Mouse (Mus musculus) hindbrain, embryonic 13.5 days (tissue): ENCODE data around the gene Aldh16a1. TPM values are rescaled to one million over a fixed set of nuclear protein-coding genes. Genes with fewer than 3 reads are reported as not detected.
"Not testable (repeated sequence)": the region's sequence is repeated elsewhere in the genome, so short reads cannot be mapped to it uniquely, and the experiment has no call there.

ENCODE experiments used
- ATAC-seq: fragments of 200-750 bp; cut with Nextera tagmentation; 2 replicates; pipeline ENCODE4 v1.8.0; 2017; ENCODE audit warnings: moderate TSS enrichment; ENCODE audit not compliant: low FRiP score
- H3K27ac ChIP-seq: fragments of 300-500 bp; sonication (generic); 2 replicates; pipeline ENCODE4 v1.5.1; 2015; ENCODE audit warnings: inconsistent platforms, mild to moderate bottlenecking, moderate library complexity
- H3K27me3 ChIP-seq: fragments of 300-500 bp; sonication (generic); 2 replicates; pipeline ENCODE4 v1.6.1; 2015; ENCODE audit warnings: mild to moderate bottlenecking, inconsistent platforms
- H3K36me3 ChIP-seq: fragments of 300-500 bp; sonication (generic); 2 replicates; pipeline ENCODE4 v1.6.1; 2015; ENCODE audit warnings: mild to moderate bottlenecking, inconsistent platforms
- H3K4me1 ChIP-seq: fragments of 300-500 bp; sonication (generic); replicated peaks from 2 replicates; pipeline ENCODE4 v1.6.1; 2015; ENCODE audit warnings: inconsistent platforms
- H3K4me2 ChIP-seq: fragments of 300-500 bp; sonication (generic); 2 replicates; pipeline ENCODE4 v1.6.1; 2015; ENCODE audit warnings: inconsistent platforms, mild to moderate bottlenecking, moderate library complexity
- H3K4me3 ChIP-seq: fragments of 300-500 bp; sonication (generic); 2 replicates; pipeline ENCODE4 v1.5.1; 2015; ENCODE audit warnings: mild to moderate bottlenecking, inconsistent platforms
- H3K9ac ChIP-seq: fragments of 300-500 bp; sonication (generic); 2 replicates; pipeline ENCODE4 v1.6.1; 2015; ENCODE audit warnings: mild to moderate bottlenecking, inconsistent platforms
- H3K9me3 ChIP-seq: fragments of 300-500 bp; sonication (generic); 2 replicates; pipeline ENCODE4 v1.6.1; 2016; ENCODE audit warnings: inconsistent platforms
- WGBS: fragments of 180-500 bp; shearing (Covaris S2); methylation state at CpG from one replicate; pipeline ENCODE4 v1.1.7; 2015; 5-methylcytosine and 5-hydroxymethylcytosine counted together
- polyA plus RNA-seq: library from polyadenylated mRNA; unstranded; fragments of >200 nt; fragmentation: Nextera tagmentation; extraction: Ambion mirVana; gene quantifications from 2 replicates; pipeline ENCODE4 v1.2.1, GENCODE M21; 2015

Aldh16a1 gene
- polyA plus RNA-seq, 1 experiment from 2014 or later: 24.5 TPM

- Histone ChIP-seq H3K4me1 (peaks cover 41% of the 10 kb centered on the region), H3K4me3 (peak within 1 kb of the TSS; percentile 92), H3K36me3 (peaks cover 27% of the 10 kb centered on the region), H3K9ac (peak within 1 kb of the TSS; percentile 99), H3K4me2 (peak within 1 kb of the TSS; percentile 96), H3K27me3 (0 out of 2 replicates have a peak, but pooled peaks cover 1% of the 10 kb centered on the region), H3K9me3 (no peaks in the 10 kb centered on the region), H3K27ac (peak within 1 kb of the TSS; percentile 95)
- WGBS: under 1% methylated on average over 48 of the region's 48 CpGs
- peak; percentile 94 for ATAC-seq
Observed at GRCm38 (mm10) chr7:45128624-45129246, 25.6 kb downstream of the Aldh16a1 start, which contains the start of gene Rpl13a. Gene Rpl13a (minus strand): TSS chr7:45128761.

- peak overlapping the region; percentile 92 for H3K27ac ChIP-seq
- peak overlapping the region; percentile 92 for H3K4me3 ChIP-seq
- WGBS: under 1% methylated on average over 6 of the region's 6 CpGs
- peak overlapping the region; percentile 99 for H3K9ac ChIP-seq
- no peaks in the 10 kb centered on the region for H3K9me3 ChIP-seq
- no peak for ATAC-seq
- peaks cover 49% of the 10 kb centered on the region for H3K4me1 ChIP-seq
- H3K36me3 ChIP-seq: peaks cover 29% of the 10 kb centered on the region
- H3K27me3 ChIP-seq: no peaks in the 10 kb centered on the region
- peak overlapping the region; percentile 96 for H3K4me2 ChIP-seq
Observed at GRCm38 (mm10) chr7:45127700-45128224, 26.6 kb downstream of the Aldh16a1 start.

- peaks cover 55% of the 10 kb centered on the region for H3K4me1 ChIP-seq
- no peak for ATAC-seq
- WGBS: 46% methylated on average over 21 of the region's 21 CpGs
Observed at GRCm38 (mm10) chr7:45126844-45127699, 27.3 kb downstream of the Aldh16a1 start.

GRCm38 (mm10) chr7:45126147-45126843 is 28.1 kb downstream of the Aldh16a1 start:
- Histone ChIP-seq H3K4me1 (peaks cover 63% of the 10 kb centered on the region), H3K4me2 (peak overlapping the region; percentile 96), H3K9ac (peak overlapping the region; percentile 99), H3K27me3 (no peaks in the 10 kb centered on the region), H3K36me3 (peaks cover 44% of the 10 kb centered on the region), H3K9me3 (no peaks in the 10 kb centered on the region), H3K27ac (peak overlapping the region; percentile 92), H3K4me3 (peak overlapping the region; percentile 92; the same call in 1 of the 2 replicates)
- WGBS: 79% methylated on average over 17 of the region's 17 CpGs
- no peak for ATAC-seq

More at GRCm38 (mm10) chr7:45126844-45127699, 27.3 kb downstream of the Aldh16a1 start:
- peaks cover 36% of the 10 kb centered on the region for H3K36me3 ChIP-seq
- H3K27me3 ChIP-seq: no peaks in the 10 kb centered on the region
- peak overlapping the region; percentile 92 for H3K4me3 ChIP-seq
- H3K4me2 ChIP-seq: peak overlapping the region; percentile 96
- peak overlapping the region; percentile 99 for H3K9ac ChIP-seq
- no peaks in the 10 kb centered on the region for H3K9me3 ChIP-seq
- H3K27ac ChIP-seq: peak overlapping the region; percentile 92

GRCm38 (mm10) chr7:45125649-45126048 is 28.7 kb downstream of the Aldh16a1 start:
- Histone ChIP-seq H3K4me2 (peak overlapping the region; percentile 56; the same call in 1 of the 2 replicates), H3K4me1 (peaks cover 65% of the 10 kb centered on the region), H3K27ac (peak overlapping the region; percentile 92; the same call in 1 of the 2 replicates), H3K36me3 (peaks cover 50% of the 10 kb centered on the region)
- H3K4me3 ChIP-seq, H3K27me3 ChIP-seq, ATAC-seq, H3K9me3 ChIP-seq, H3K9ac ChIP-seq: not testable (repeated sequence)
- 68% methylated on average over 5 of the region's 5 CpGs for WGBS

GRCm38 (mm10) chr7:45125144-45125600 is 29.2 kb downstream of the Aldh16a1 start:
- H3K36me3 ChIP-seq: peaks cover 55% of the 10 kb centered on the region
- no peaks in the 10 kb centered on the region for H3K27me3 ChIP-seq
- 17% methylated on average over 7 of the region's 7 CpGs for WGBS
- H3K27ac ChIP-seq: peak overlapping the region; percentile 92
- peak overlapping the region; percentile 49; the same call in 1 of the 2 replicates for H3K9ac ChIP-seq
- H3K9me3 ChIP-seq: no peaks in the 10 kb centered on the region
- ATAC-seq: no peak
- peaks cover 65% of the 10 kb centered on the region for H3K4me1 ChIP-seq
- peak overlapping the region; percentile 33; the same call in 1 of the 2 replicates for H3K4me3 ChIP-seq
- H3K4me2 ChIP-seq: peak overlapping the region; percentile 56

GRCm38 (mm10) chr7:45124224-45125143 is 29.9 kb downstream of the Aldh16a1 start, which contains the start of gene Rps11:
Gene Rps11 (minus strand): TSS chr7:45124439.
- Histone ChIP-seq H3K36me3 (peaks cover 62% of the 10 kb centered on the region), H3K9ac (peak within 1 kb of the TSS; percentile 99), H3K27me3 (no peaks in the 10 kb centered on the region), H3K4me3 (peak within 1 kb of the TSS; percentile 94), H3K9me3 (no peaks in the 10 kb centered on the region), H3K4me1 (peaks cover 58% of the 10 kb centered on the region), H3K27ac (peak within 1 kb of the TSS; percentile 92), H3K4me2 (peak within 1 kb of the TSS; percentile 94)
- WGBS: under 1% methylated on average over 59 of the region's 59 CpGs
- ATAC-seq: peak; percentile 86

GRCm38 (mm10) chr7:45123186-45123570 is 31.2 kb downstream of the Aldh16a1 start:
- H3K4me1 ChIP-seq: peaks cover 56% of the 10 kb centered on the region
- H3K9me3 ChIP-seq: no peaks in the 10 kb centered on the region
- 24% methylated on average over 12 of the region's 12 CpGs for WGBS
- H3K4me2 ChIP-seq: peak overlapping the region; percentile 94
- peak overlapping the region; percentile 94 for H3K4me3 ChIP-seq
- peaks cover 73% of the 10 kb centered on the region for H3K36me3 ChIP-seq
- H3K27me3 ChIP-seq: no peaks in the 10 kb centered on the region
- peak overlapping the region; percentile 99 for H3K9ac ChIP-seq
- no peak for ATAC-seq
- H3K27ac ChIP-seq: peak overlapping the region; percentile 92; the same call in 1 of the 2 replicates

- ATAC-seq: no peak
- Histone ChIP-seq H3K4me1 (peaks cover 54% of the 10 kb centered on the region), H3K4me3 (peak overlapping the region; percentile 94), H3K9ac (peak overlapping the region; percentile 99), H3K27me3 (no peaks in the 10 kb centered on the region), H3K4me2 (peak overlapping the region; percentile 94), H3K27ac (no peak overlapping the region), H3K9me3 (no peaks in the 10 kb centered on the region), H3K36me3 (peaks cover 77% of the 10 kb centered on the region)
- 87% methylated on average over 15 of the region's 15 CpGs for WGBS
Observed at GRCm38 (mm10) chr7:45122561-45123185, 31.7 kb downstream of the Aldh16a1 start.

GRCm38 (mm10) chr7:45121966-45122365 is 32.4 kb downstream of the Aldh16a1 start:
- Histone ChIP-seq H3K4me2 (0 out of 2 replicates have a peak overlapping the region, but pooled peaks have one; percentile 4), H3K9ac (peak overlapping the region; percentile 43; the same call in 1 of the 2 replicates)

More at GRCm38 (mm10) chr7:45121966-45122365, 32.4 kb downstream of the Aldh16a1 start:
- no peaks in the 10 kb centered on the region for H3K27me3 ChIP-seq
- H3K4me1 ChIP-seq: peaks cover 47% of the 10 kb centered on the region
- H3K9me3 ChIP-seq: no peaks in the 10 kb centered on the region
- H3K27ac ChIP-seq: peak overlapping the region; percentile 30; the same call in 1 of the 2 replicates
- peaks cover 73% of the 10 kb centered on the region for H3K36me3 ChIP-seq
- H3K4me3 ChIP-seq: no peak overlapping the region
- no peak for ATAC-seq
